25 mouse cellular contexts compared by ENCODE assay signal in the genomic region with DNA sequence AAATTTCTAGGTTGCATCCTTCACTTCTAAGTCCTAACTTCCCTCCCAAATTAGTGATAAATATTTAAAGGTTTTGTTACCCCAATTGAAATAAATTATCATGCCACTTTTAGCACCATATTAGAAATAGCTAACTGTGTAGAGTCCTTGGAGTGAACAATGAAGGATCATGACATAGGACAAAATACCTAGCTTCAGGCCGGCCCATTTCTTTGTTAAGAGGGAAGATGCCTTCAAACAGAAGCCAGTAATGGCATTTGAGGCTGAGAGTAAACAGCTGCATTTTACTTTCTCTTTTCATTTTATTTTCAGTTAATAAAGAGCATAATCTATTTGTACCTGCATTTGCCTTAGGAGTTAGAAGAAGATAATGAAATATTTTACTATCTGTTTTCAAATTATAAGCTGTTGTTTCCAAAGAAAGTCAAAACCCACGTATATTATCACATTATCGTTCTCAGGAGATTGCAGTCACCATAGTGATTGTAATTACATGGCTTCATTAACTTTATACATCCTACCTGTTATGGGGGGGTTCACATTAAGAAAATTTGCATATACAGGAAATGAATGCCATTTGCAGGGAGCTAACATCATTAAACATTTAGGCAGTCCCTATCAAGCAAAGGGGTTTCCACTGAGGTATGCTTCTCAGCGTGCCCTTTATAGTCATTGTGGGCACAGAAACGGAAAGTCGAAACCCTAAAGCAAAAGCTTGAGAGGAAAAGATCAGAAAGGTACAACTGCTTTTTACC.
"Had no signal": no experiment of that assay in that cellular context is flagged by ENCODE, and none has a peak within 500 bp of the region (broad histone marks: within the 10 kb centered on the region; RNA-seq: fewer than 3 reads in every experiment).

No protein-coding gene starts in this region.

- H3K4me3 ChIP-seq: heart, adult 2 months; heart, embryonic 13.5 days; heart, embryonic 15.5 days; hindbrain, embryonic 15.5 days; kidney, embryonic 15.5 days; layer of hippocampus, adult 2 months; left cerebral cortex, adult 2 months; limb, embryonic 10.5 days; limb, embryonic 12.5 days had no signal

- H3K4me1 ChIP-seq: heart, embryonic 13.5 days; heart, embryonic 15.5 days; hindbrain, embryonic 15.5 days; kidney, embryonic 15.5 days; limb, embryonic 10.5 days; limb, embryonic 12.5 days had no signal

- H3K9me3 ChIP-seq: heart, embryonic 13.5 days; heart, embryonic 15.5 days; hindbrain, embryonic 15.5 days; kidney, embryonic 15.5 days; limb, embryonic 10.5 days; limb, embryonic 12.5 days had no signal

- H3K4me2 ChIP-seq: heart, embryonic 11.5 days; heart, embryonic 13.5 days; heart, embryonic 15.5 days; hindbrain, embryonic 15.5 days; kidney, embryonic 15.5 days; limb, embryonic 12.5 days; liver, embryonic 11.5 days had no signal

- H3K27me3 ChIP-seq: heart, embryonic 13.5 days; heart, embryonic 15.5 days; hindbrain, embryonic 15.5 days; kidney, embryonic 15.5 days; limb, embryonic 12.5 days had no signal

- H3K36me3 ChIP-seq: heart, embryonic 13.5 days; heart, embryonic 15.5 days; hindbrain, embryonic 15.5 days; kidney, embryonic 15.5 days; limb, embryonic 10.5 days; limb, embryonic 12.5 days had no signal

- ATAC-seq: forebrain, postnatal 0 days; intestine, embryonic 16.5 days had no signal

- H3K27ac ChIP-seq: heart, adult 2 months; heart, embryonic 13.5 days; heart, embryonic 15.5 days; hindbrain, embryonic 15.5 days; kidney, embryonic 15.5 days; kidney, postnatal 0 days; layer of hippocampus, adult 2 months; left cerebral cortex, adult 2 months; limb, embryonic 10.5 days; limb, embryonic 12.5 days had no signal

- DNase-seq: forebrain, postnatal 0 days; gastrocnemius, postnatal 14 days; gastrocnemius, postnatal 36 days; heart, adult 11 months; heart, adult 2 months; heart, postnatal 14 days; heart, postnatal 36 days; kidney, adult 11 months; kidney, adult 2 months; kidney, adult 9 months; kidney, postnatal 14 days; kidney, postnatal 36 days; liver had no signal

- H3K9ac ChIP-seq: forebrain, postnatal 0 days; heart, embryonic 13.5 days; heart, embryonic 15.5 days; hindbrain, embryonic 15.5 days; kidney, embryonic 15.5 days; limb, embryonic 12.5 days had no signal
